10 mouse cellular contexts compared by ENCODE assay signal in genomic region chr12:88419912-88420621, GRCm38 (mm10). TPM values are rescaled to one million over a fixed set of nuclear protein-coding genes. Genes with fewer than 3 reads are reported as not detected.
DNase-seq lines count a peak whose midpoint lies in the region; ATAC-seq and TF ChIP-seq lines count a peak whose summit lies in the region.
"Had no signal": no experiment of that assay in that cellular context is flagged by ENCODE, and none has a peak within 500 bp of the region (broad histone marks: within the 10 kb centered on the region; RNA-seq: fewer than 3 reads in every experiment).

No protein-coding gene starts in this region.

- H3K9ac ChIP-seq in liver, adult 2 months (ENCODE audit: low read depth, low read length), result no peak overlapping the region
- H3K9ac ChIP-seq in liver, embryonic 11.5 days (ENCODE audit: low read depth, low read length), result no peak overlapping the region
- H3K9ac ChIP-seq: heart, embryonic 15.5 days; neural tube, embryonic 12.5 days had no signal

- 34% methylated on average over 12 of the region's 12 CpGs for WGBS in liver, adult 2 months
- WGBS in liver, embryonic 11.5 days, result 86% methylated on average over 12 of the region's 12 CpGs

- no peaks in the 10 kb centered on the region for H3K27me3 ChIP-seq in liver, adult 2 months (ENCODE audit: control insufficient read depth, insufficient read depth, low read length)
- H3K27me3 ChIP-seq in liver, embryonic 11.5 days (replicated peaks; ENCODE audit: control insufficient read depth, insufficient read depth, low read length), result no peaks in the 10 kb centered on the region
- H3K27me3 ChIP-seq: heart, embryonic 15.5 days; neural tube, embryonic 12.5 days had no signal

- TF ChIP-seq POLR2A in liver, adult 2 months (IDR thresholded peaks at IDR 0.05; ENCODE audit: extremely low read depth, insufficient read depth, low read length), result no peak

- H3K4me1 ChIP-seq in liver, adult 2 months (ENCODE audit: control insufficient read depth, insufficient read depth, low read length), result peaks cover 20% of the 10 kb centered on the region
- H3K4me1 ChIP-seq in liver, embryonic 11.5 days (replicated peaks; ENCODE audit: control insufficient read depth, insufficient read depth, low read length), result no peaks in the 10 kb centered on the region
- H3K4me1 ChIP-seq: neural tube, embryonic 12.5 days had no signal

- intact Hi-C loops in gastrocnemius, postnatal 14 days (cut with DNase I; ENCODE audit: low total_unique reads), result no loop called here

- no peaks in the 10 kb centered on the region for H3K36me3 ChIP-seq in liver, adult 2 months (ENCODE audit: control insufficient read depth, insufficient read depth, low read length)
- no peaks in the 10 kb centered on the region for H3K36me3 ChIP-seq in liver, embryonic 11.5 days (ENCODE audit: control insufficient read depth, insufficient read depth, low read length)
- H3K36me3 ChIP-seq: heart, embryonic 15.5 days; neural tube, embryonic 12.5 days had no signal

- no peak overlapping the region for H3K4me2 ChIP-seq in liver, embryonic 11.5 days
- H3K4me2 ChIP-seq: heart, embryonic 15.5 days; neural tube, embryonic 12.5 days had no signal

- TF ChIP-seq CTCF in liver, adult 2 months (IDR thresholded peaks at IDR 0.05; ENCODE audit: low read depth, low read length), result no peak

- no peak overlapping the region for H3K4me3 ChIP-seq in liver, adult 2 months (ENCODE audit: insufficient read depth, low read depth, low read length)
- no peak overlapping the region for H3K4me3 ChIP-seq in liver, embryonic 11.5 days (ENCODE audit: low read depth, low read length)
- H3K4me3 ChIP-seq: heart, embryonic 15.5 days; neural tube, embryonic 12.5 days had no signal

- DNase-seq in adrenal gland, adult 2 months, result peak; percentile 10
- DNase-seq in adrenal gland, adult 8-10 months, result no peak
- DNase-seq in liver, adult 2 months (ENCODE audit: extremely low read depth, low read depth, low spot score), result peak; percentile 83
- no peak for DNase-seq in liver, embryonic 11.5 days (ENCODE audit: low spot score)
- peak; percentile 25 for DNase-seq in gastrocnemius, postnatal 14 days
- peak; percentile 51 to 53 for DNase-seq in kidney, postnatal 4 days
- DNase-seq in layer of hippocampus, adult 18-20 months (ENCODE audit: low spot score in 2 of 2), result no peak
- DNase-seq in layer of hippocampus, adult 11-12 months (ENCODE audit: low spot score), result no peak

- no peaks in the 10 kb centered on the region for H3K79me2 ChIP-seq in liver, adult 2 months (ENCODE audit: control insufficient read depth, insufficient read depth, low read length)

- no peak overlapping the region for H3K27ac ChIP-seq in liver, adult 2 months (replicated peaks; ENCODE audit: insufficient read depth, low read depth, low read length)
- no peak overlapping the region for H3K27ac ChIP-seq in liver, embryonic 11.5 days (ENCODE audit: low read depth, low read length)
- H3K27ac ChIP-seq: heart, embryonic 15.5 days; neural tube, embryonic 12.5 days had no signal

- H3K9me3 ChIP-seq in liver, embryonic 11.5 days (ENCODE audit: control insufficient read depth, low read length), result no peaks in the 10 kb centered on the region
- H3K9me3 ChIP-seq: heart, embryonic 15.5 days; neural tube, embryonic 12.5 days had no signal

- no peak for ATAC-seq in liver, embryonic 11.5 days (replicated peaks; ENCODE audit: low FRiP score)

RNA-seq across cellular contexts. Expression of gene Adck1, which starts 59.7 kb away (rescaled TPM):
- 10 to 100 TPM; 19.4 to 23.7 TPM for total RNA-seq in adrenal gland, adult 2 months (2021)
- polyA plus RNA-seq in adrenal gland, adult 2 months (2012; rRNA removed), result 31.0 and 35.6 TPM in 2 replicates
- 10 to 100 TPM; 24.3 to 26.0 (median 25.0) TPM for total RNA-seq in adrenal gland, adult 8-10 months (2022)
- total RNA-seq in liver, adult 2 months (2014; rRNA removed), result 13.5 and 15.0 TPM in 2 replicates
- 22.6 and 24.4 TPM in 2 replicates for polyA plus RNA-seq in liver, adult 2 months (2012; rRNA removed)
- 18.4 and 18.7 TPM in 2 replicates for polyA plus RNA-seq in liver, embryonic 11.5 days (2014; fragmentation: Nextera tagmentation; extraction: Ambion mirVana)
- 10 to 100 TPM; 10.2 to 11.9 TPM for total RNA-seq in gastrocnemius, postnatal 14 days (2021)
- 10 to 100 TPM; 32.3 to 32.8 TPM for total RNA-seq in layer of hippocampus, adult 18-20 months (2021)

Comparison
In these comparisons a context has a peak if more than half of its experiments do, and no peak if none do; other contexts are left out.
1. DNase-seq: peak in adrenal gland, adult 2 months (single experiment), liver, adult 2 months (single experiment), gastrocnemius, postnatal 14 days (single experiment) and kidney, postnatal 4 days (2 of 2); none in adrenal gland, adult 8-10 months (single experiment), liver, embryonic 11.5 days (single experiment), layer of hippocampus, adult 18-20 months (0 of 2) and layer of hippocampus, adult 11-12 months (single experiment).